Comparison of ENCODE assay signal across 11 mouse cellular contexts in genomic region chr4:98201102-98201501, GRCm38 (mm10).
DNase-seq lines count a peak whose midpoint lies in the region; ATAC-seq lines count a peak whose summit lies in the region.
"Had no signal": no experiment of that assay in that cellular context is flagged by ENCODE, and none has a peak within 500 bp of the region (broad histone marks: within the 10 kb centered on the region; RNA-seq: fewer than 3 reads in every experiment).

No protein-coding gene starts in this region.

- H3K4me3 ChIP-seq in liver, embryonic 16.5 days (ENCODE audit: low read depth, low read length), result no peak overlapping the region
- no peak overlapping the region for H3K4me3 ChIP-seq in liver, embryonic 12.5 days
- H3K4me3 ChIP-seq: embryonic facial prominence, embryonic 10.5 days; intestine, embryonic 15.5 days had no signal

- H3K36me3 ChIP-seq in liver, embryonic 16.5 days (ENCODE audit: control insufficient read depth, insufficient read depth), result no peaks in the 10 kb centered on the region
- no peaks in the 10 kb centered on the region for H3K36me3 ChIP-seq in liver, embryonic 12.5 days
- H3K36me3 ChIP-seq: embryonic facial prominence, embryonic 10.5 days; intestine, embryonic 15.5 days had no signal

- peak; percentile 89 to 92 for DNase-seq in heart, adult 18-20 months
- peak; percentile 71 to 87 for DNase-seq in heart, postnatal 14 days
- DNase-seq in thymus, postnatal 10 days (ENCODE audit: low spot score in 2 of 2), result no peak
- no peak for DNase-seq in left cerebral cortex, postnatal 25 days (ENCODE audit: low spot score in 2 of 2)
- DNase-seq in layer of hippocampus, adult 8-10 months (ENCODE audit: low spot score in 2 of 2), result no peak

- peak; percentile 27; the same call in 1 of the 2 replicates for ATAC-seq in liver, embryonic 16.5 days (ENCODE audit: low read depth)
- no peak for ATAC-seq in liver, embryonic 12.5 days
- peak; percentile 73 for ATAC-seq in megakaryocyte-erythroid progenitor cell, adult 5-6 weeks (replicated peaks; ENCODE audit: low FRiP score, low TSS enrichment, poor library complexity, severe bottlenecking)
- ATAC-seq: forebrain, embryonic 14.5 days; intestine, embryonic 15.5 days had no signal

- no peak overlapping the region for H3K4me2 ChIP-seq in liver, embryonic 16.5 days (ENCODE audit: low read depth, low read length)
- no peak overlapping the region for H3K4me2 ChIP-seq in liver, embryonic 12.5 days
- H3K4me2 ChIP-seq: intestine, embryonic 15.5 days had no signal

- no peaks in the 10 kb centered on the region for H3K9me3 ChIP-seq in liver, embryonic 16.5 days (replicated peaks; ENCODE audit: control insufficient read depth, low read length)
- H3K9me3 ChIP-seq in liver, embryonic 12.5 days (replicated peaks), result no peaks in the 10 kb centered on the region
- H3K9me3 ChIP-seq: embryonic facial prominence, embryonic 10.5 days; intestine, embryonic 15.5 days had no signal

- WGBS in liver, embryonic 16.5 days (ENCODE audit: insufficient replicate concordance), result 68% methylated on average over 3 of the region's 3 CpGs
- WGBS in liver, embryonic 12.5 days (ENCODE audit: insufficient replicate concordance), result 73% methylated on average over 3 of the region's 3 CpGs

- H3K4me1 ChIP-seq in liver, embryonic 16.5 days (ENCODE audit: control insufficient read depth, low read depth, low read length), result peaks cover 2% of the 10 kb centered on the region; the same call in 1 of the 2 replicates
- H3K4me1 ChIP-seq in liver, embryonic 12.5 days, result no peaks in the 10 kb centered on the region
- H3K4me1 ChIP-seq: embryonic facial prominence, embryonic 10.5 days; intestine, embryonic 15.5 days had no signal

- intact Hi-C loops in heart, postnatal 14 days (cut with DNase I), result loop anchor here (5.0 kb wide), 2 partner anchors 121 to 449 kb away; no protein-coding TSS in a partner anchor
- intact Hi-C loops in left cerebral cortex, postnatal 25 days (cut with DNase I), result no loop called here

- no peak overlapping the region for H3K27ac ChIP-seq in liver, embryonic 16.5 days (ENCODE audit: low read length)
- no peak overlapping the region for H3K27ac ChIP-seq in liver, embryonic 12.5 days
- H3K27ac ChIP-seq: embryonic facial prominence, embryonic 10.5 days; intestine, embryonic 15.5 days had no signal

- no peak overlapping the region for H3K9ac ChIP-seq in liver, embryonic 16.5 days (ENCODE audit: low read depth, low read length)
- H3K9ac ChIP-seq in liver, embryonic 12.5 days, result no peak overlapping the region
- H3K9ac ChIP-seq: intestine, embryonic 15.5 days had no signal

- H3K27me3 ChIP-seq in liver, embryonic 16.5 days (ENCODE audit: control insufficient read depth, insufficient read depth, low read depth, low read length), result no peaks in the 10 kb centered on the region
- no peaks in the 10 kb centered on the region for H3K27me3 ChIP-seq in liver, embryonic 12.5 days (replicated peaks)
- H3K27me3 ChIP-seq: intestine, embryonic 15.5 days had no signal

Comparison
In these comparisons a context has a peak if more than half of its experiments do, and no peak if none do; other contexts are left out.
1. DNase-seq: peak in heart, adult 18-20 months (2 of 2) and heart, postnatal 14 days (2 of 2); none in thymus, postnatal 10 days (0 of 2), left cerebral cortex, postnatal 25 days (0 of 2) and layer of hippocampus, adult 8-10 months (0 of 2).